Mouse (Mus musculus) neural tube, embryonic 14.5 days (tissue): ENCODE results near the gene Nde1. TPM values are rescaled to one million over a fixed set of nuclear protein-coding genes. Genes with fewer than 3 reads are reported as not detected.
A peak's percentile ranks its signal among the peaks of the same experiment; 100 is the strongest.

ENCODE experiments used
- ATAC-seq: fragments of 200-750 bp; cut with Nextera tagmentation; 2 replicates; pipeline ENCODE4 v1.8.0; 2017; ENCODE audit warnings: low read depth, mild to moderate bottlenecking, moderate TSS enrichment, moderate library complexity
- H3K27ac ChIP-seq: fragments of 300-500 bp; sonication (generic); 2 replicates; pipeline ENCODE4 v1.5.1; 2014; ENCODE audit warnings: low read depth, mild to moderate bottlenecking, control low read depth, low read length, moderate library complexity, mixed read lengths
- H3K27me3 ChIP-seq: fragments of 300-500 bp; sonication (generic); 2 replicates; pipeline ENCODE4 v1.6.1; 2014; ENCODE audit warnings: low read length; ENCODE audit not compliant: control insufficient read depth, insufficient read depth
- H3K36me3 ChIP-seq: fragments of 300-500 bp; sonication (generic); 2 replicates; pipeline ENCODE4 v1.6.1; 2014; ENCODE audit warnings: low read length, mixed read lengths; ENCODE audit not compliant: control insufficient read depth, insufficient read depth
- H3K4me1 ChIP-seq: fragments of 300-500 bp; sonication (generic); 2 replicates; pipeline ENCODE4 v1.6.1; 2014; ENCODE audit warnings: low read length; ENCODE audit not compliant: control insufficient read depth, insufficient read depth
- H3K4me2 ChIP-seq: fragments of 300-500 bp; sonication (generic); 2 replicates; pipeline ENCODE4 v1.6.1; 2014; ENCODE audit warnings: mild to moderate bottlenecking, low read depth, low read length, control low read depth
- H3K4me3 ChIP-seq: fragments of 300-500 bp; sonication (generic); 2 replicates; pipeline ENCODE4 v1.5.1; 2014; ENCODE audit warnings: low read depth, low read length, control low read depth, mixed read lengths
- H3K9ac ChIP-seq: fragments of 300-500 bp; sonication (generic); replicated peaks from 2 replicates; pipeline ENCODE4 v1.6.1; 2014; ENCODE audit warnings: low read depth, mild to moderate bottlenecking, control low read depth, low read length, mixed read lengths
- H3K9me3 ChIP-seq: fragments of 300-500 bp; sonication (generic); 2 replicates; pipeline ENCODE4 v1.6.1; 2016; ENCODE audit warnings: low read length; ENCODE audit not compliant: control insufficient read depth
- WGBS: fragments of 180-500 bp; shearing (Covaris S2); extraction: QIAGEN DNeasy Blood & Tissue Kit; methylation state at CpG from one replicate; pipeline ENCODE4 v1.1.7; 2014; 5-methylcytosine and 5-hydroxymethylcytosine counted together
- polyA plus RNA-seq: library from polyadenylated mRNA; unstranded; fragments of >200 nt; fragmentation: Nextera tagmentation; extraction: Ambion mirVana; gene quantifications from 2 replicates; pipeline ENCODE4 v1.2.1, GENCODE M21; 2014

Nde1 gene
- polyA plus RNA-seq, 1 experiment from 2014 or later: 13.0 TPM

- Histone ChIP-seq H3K36me3 (no peaks in the 10 kb centered on the region), H3K9ac (no peak overlapping the region), H3K4me3 (no peak overlapping the region), H3K27ac (no peak overlapping the region), H3K27me3 (no peaks in the 10 kb centered on the region), H3K9me3 (no peaks in the 10 kb centered on the region), H3K4me1 (no peaks in the 10 kb centered on the region), H3K4me2 (no peak overlapping the region)
- ATAC-seq: no peak
- WGBS: 87% methylated on average over 6 of the region's 6 CpGs
Observed at GRCm38 (mm10) chr16:14180163-14180733, 17.2 kb downstream of the Nde1 start.

GRCm38 (mm10) chr16:14182360-14182759 is 19.3 kb downstream of the Nde1 start:
- ATAC-seq: peak; percentile 38; the same call in 1 of the 2 replicates
- Histone ChIP-seq H3K27ac (no peak overlapping the region), H3K36me3 (no peaks in the 10 kb centered on the region), H3K4me1 (no peaks in the 10 kb centered on the region), H3K9me3 (no peaks in the 10 kb centered on the region), H3K4me3 (no peak overlapping the region), H3K4me2 (no peak overlapping the region), H3K27me3 (no peaks in the 10 kb centered on the region), H3K9ac (no peak overlapping the region)
- WGBS: 69% methylated on average over 5 of the region's 5 CpGs

- Histone ChIP-seq H3K27me3 (no peaks in the 10 kb centered on the region), H3K4me3 (no peak overlapping the region), H3K4me1 (no peaks in the 10 kb centered on the region), H3K9ac (no peak overlapping the region), H3K27ac (no peak overlapping the region), H3K9me3 (no peaks in the 10 kb centered on the region), H3K36me3 (no peaks in the 10 kb centered on the region), H3K4me2 (no peak overlapping the region)
- ATAC-seq: no peak
- WGBS: 80% methylated on average over 1 of the region's 1 CpGs
Observed at GRCm38 (mm10) chr16:14183856-14184255, 20.8 kb downstream of the Nde1 start.

GRCm38 (mm10) chr16:14185516-14185915 is 22.4 kb downstream of the Nde1 start:
- H3K27me3 ChIP-seq: no peaks in the 10 kb centered on the region
- H3K9me3 ChIP-seq: no peaks in the 10 kb centered on the region
- no peak overlapping the region for H3K9ac ChIP-seq
- no peak overlapping the region for H3K4me2 ChIP-seq
- H3K4me3 ChIP-seq: no peak overlapping the region
- H3K27ac ChIP-seq: no peak overlapping the region
- WGBS: 96% methylated on average over 5 of the region's 5 CpGs
- H3K36me3 ChIP-seq: peaks cover 2% of the 10 kb centered on the region; the same call in 1 of the 2 replicates
- no peaks in the 10 kb centered on the region for H3K4me1 ChIP-seq
- ATAC-seq: no peak

GRCm38 (mm10) chr16:14194164-14194950 is 31.3 kb downstream of the Nde1 start:
- Histone ChIP-seq H3K9ac (no peak overlapping the region), H3K27ac (no peak overlapping the region), H3K36me3 (peaks cover 3% of the 10 kb centered on the region; the same call in 1 of the 2 replicates), H3K4me1 (no peaks in the 10 kb centered on the region), H3K9me3 (no peaks in the 10 kb centered on the region), H3K4me3 (no peak overlapping the region), H3K4me2 (no peak overlapping the region), H3K27me3 (no peaks in the 10 kb centered on the region)
- no peak for ATAC-seq
- 72% methylated on average over 9 of the region's 9 CpGs for WGBS

GRCm38 (mm10) chr16:14195427-14195826 is 32.4 kb downstream of the Nde1 start:
- ATAC-seq: no peak
- Histone ChIP-seq H3K4me2 (no peak overlapping the region), H3K4me1 (no peaks in the 10 kb centered on the region), H3K9me3 (no peaks in the 10 kb centered on the region), H3K27me3 (no peaks in the 10 kb centered on the region), H3K4me3 (no peak overlapping the region), H3K27ac (no peak overlapping the region), H3K36me3 (peaks cover 2% of the 10 kb centered on the region; the same call in 1 of the 2 replicates), H3K9ac (no peak overlapping the region)
- 38% methylated on average over 1 of the region's 1 CpGs for WGBS

GRCm38 (mm10) chr16:14198798-14199197 is 35.7 kb downstream of the Nde1 start:
- no peak overlapping the region for H3K4me2 ChIP-seq
- H3K36me3 ChIP-seq: no peaks in the 10 kb centered on the region
- no peak for ATAC-seq
- no peak overlapping the region for H3K27ac ChIP-seq
- H3K27me3 ChIP-seq: no peaks in the 10 kb centered on the region
- H3K4me3 ChIP-seq: no peak overlapping the region
- H3K9ac ChIP-seq: no peak overlapping the region
- WGBS: 85% methylated on average over 4 of the region's 4 CpGs
- no peaks in the 10 kb centered on the region for H3K9me3 ChIP-seq
- no peaks in the 10 kb centered on the region for H3K4me1 ChIP-seq

- no peak for ATAC-seq
- Histone ChIP-seq H3K4me1 (no peaks in the 10 kb centered on the region), H3K9me3 (no peaks in the 10 kb centered on the region), H3K27ac (no peak overlapping the region), H3K36me3 (no peaks in the 10 kb centered on the region), H3K9ac (no peak overlapping the region), H3K4me2 (no peak overlapping the region), H3K4me3 (no peak overlapping the region), H3K27me3 (no peaks in the 10 kb centered on the region)
- WGBS: 91% methylated on average over 3 of the region's 3 CpGs
Observed at GRCm38 (mm10) chr16:14215156-14215555, 52.1 kb downstream of the Nde1 start.

GRCm38 (mm10) chr16:14237100-14237723 is 74.1 kb downstream of the Nde1 start:
- Histone ChIP-seq H3K27ac (no peak overlapping the region), H3K4me1 (no peaks in the 10 kb centered on the region), H3K27me3 (no peaks in the 10 kb centered on the region), H3K9me3 (no peaks in the 10 kb centered on the region), H3K36me3 (no peaks in the 10 kb centered on the region), H3K4me2 (no peak overlapping the region), H3K4me3 (no peak overlapping the region), H3K9ac (0 out of 2 replicates have a peak overlapping the region, but pooled peaks have one; percentile 11)
- ATAC-seq: peak; percentile 86
- 30% methylated on average over 6 of the region's 6 CpGs for WGBS
